Mouse (Mus musculus) heart, embryonic 11.5 days (tissue): ENCODE results near the gene Dad1. TPM values are rescaled to one million over a fixed set of nuclear protein-coding genes. Genes with fewer than 3 reads are reported as not detected.
A peak's percentile ranks its signal among the peaks of the same experiment; 100 is the strongest.

Experiments
- ATAC-seq: fragments of 200-750 bp; cut with Nextera tagmentation; replicated peaks from 2 replicates; pipeline ENCODE4 v1.8.0; 2017; ENCODE audit warnings: moderate library complexity; ENCODE audit not compliant: insufficient number of reproducible peaks, low FRiP score, low TSS enrichment
- H3K27ac ChIP-seq: fragments of 300-500 bp; sonication (generic); 2 replicates; pipeline ENCODE4 v1.5.1; 2014; ENCODE audit warnings: mild to moderate bottlenecking, low read depth, low read length
- H3K27me3 ChIP-seq: fragments of 300-500 bp; sonication (generic); 2 replicates; pipeline ENCODE4 v1.6.1; 2014; ENCODE audit warnings: mild to moderate bottlenecking, low read length, mixed read lengths; ENCODE audit not compliant: control insufficient read depth, insufficient read depth
- H3K36me3 ChIP-seq: fragments of 300-500 bp; sonication (generic); 2 replicates; pipeline ENCODE4 v1.6.1; 2014; ENCODE audit warnings: mild to moderate bottlenecking, low read length, moderate library complexity, mixed read lengths; ENCODE audit not compliant: control insufficient read depth, insufficient read depth
- H3K4me1 ChIP-seq: fragments of 300-500 bp; sonication (generic); 2 replicates; pipeline ENCODE4 v1.6.1; 2014; ENCODE audit warnings: low read length; ENCODE audit not compliant: control insufficient read depth, insufficient read depth
- H3K4me2 ChIP-seq: fragments of 300-500 bp; sonication (generic); 2 replicates; pipeline ENCODE4 v1.6.1; 2014; ENCODE audit warnings: mild to moderate bottlenecking, moderate library complexity
- H3K4me3 ChIP-seq: fragments of 300-500 bp; sonication (generic); 2 replicates; pipeline ENCODE4 v1.5.1; 2014; ENCODE audit warnings: low read depth, low read length
- H3K9ac ChIP-seq: fragments of 300-500 bp; sonication (generic); 2 replicates; pipeline ENCODE4 v1.6.1; 2014; ENCODE audit warnings: mild to moderate bottlenecking, low read depth, low read length, moderate library complexity
- H3K9me3 ChIP-seq: fragments of 300-500 bp; sonication (generic); replicated peaks from 2 replicates; pipeline ENCODE4 v1.6.1; 2016; ENCODE audit warnings: low read length; ENCODE audit not compliant: control insufficient read depth
- WGBS: fragments of 180-500 bp; shearing (Covaris S2); extraction: QIAGEN DNeasy Blood & Tissue Kit; methylation state at CpG from one replicate; pipeline ENCODE4 v1.1.7; 2014; ENCODE audit not compliant: insufficient replicate concordance; 5-methylcytosine and 5-hydroxymethylcytosine counted together
- polyA plus RNA-seq: library from polyadenylated mRNA; unstranded; fragments of >200 nt; fragmentation: Nextera tagmentation; extraction: Ambion mirVana; gene quantifications from 2 replicates; pipeline ENCODE4 v1.2.1, GENCODE M21; 2014

Gene Dad1
- polyA plus RNA-seq, 1 experiment from 2014 or later, result 395 TPM

GRCm38 (mm10) chr14:54191594-54192461, 62.1 kb downstream of the Dad1 start:
- no peak for ATAC-seq
- H3K4me1 ChIP-seq, result peaks cover 45% of the 10 kb centered on the region
- no peak overlapping the region for H3K9ac ChIP-seq
- peak overlapping the region; percentile 73 for H3K27ac ChIP-seq
- H3K4me2 ChIP-seq, result no peak overlapping the region
- WGBS, result 74% methylated on average over 18 of the region's 18 CpGs
- H3K27me3 ChIP-seq, result no peaks in the 10 kb centered on the region
- no peak overlapping the region for H3K4me3 ChIP-seq
- H3K36me3 ChIP-seq, result no peaks in the 10 kb centered on the region
- no peaks in the 10 kb centered on the region for H3K9me3 ChIP-seq

GRCm38 (mm10) chr14:54191026-54191390, 62.9 kb downstream of the Dad1 start:
- ATAC-seq, result 0 out of 2 replicates have a peak, but pooled peaks have one; percentile 5
- no peak overlapping the region for H3K9ac ChIP-seq
- H3K27me3 ChIP-seq, result no peaks in the 10 kb centered on the region

GRCm38 (mm10) chr14:54190305-54191025, 63.4 kb downstream of the Dad1 start:
- Histone ChIP-seq H3K9me3 (no peaks in the 10 kb centered on the region), H3K36me3 (no peaks in the 10 kb centered on the region), H3K4me1 (peaks cover 45% of the 10 kb centered on the region), H3K9ac (no peak overlapping the region), H3K4me3 (no peak overlapping the region), H3K27me3 (no peaks in the 10 kb centered on the region), H3K4me2 (no peak overlapping the region), H3K27ac (peak overlapping the region; percentile 73)
- ATAC-seq, result peak; percentile 58
- WGBS, result 50% methylated on average over 7 of the region's 7 CpGs

More at GRCm38 (mm10) chr14:54191026-54191390, 62.9 kb downstream of the Dad1 start:
- no peaks in the 10 kb centered on the region for H3K9me3 ChIP-seq
- peak overlapping the region; percentile 73 for H3K27ac ChIP-seq
- WGBS, result 46% methylated on average over 4 of the region's 4 CpGs
- no peaks in the 10 kb centered on the region for H3K36me3 ChIP-seq
- H3K4me2 ChIP-seq, result no peak overlapping the region
- no peak overlapping the region for H3K4me3 ChIP-seq
- peaks cover 45% of the 10 kb centered on the region for H3K4me1 ChIP-seq

GRCm38 (mm10) chr14:54189255-54189654, 64.6 kb downstream of the Dad1 start:
- Histone ChIP-seq H3K27me3 (no peaks in the 10 kb centered on the region), H3K9ac (no peak overlapping the region), H3K9me3 (no peaks in the 10 kb centered on the region), H3K4me1 (peaks cover 44% of the 10 kb centered on the region), H3K4me3 (no peak overlapping the region), H3K4me2 (no peak overlapping the region), H3K36me3 (no peaks in the 10 kb centered on the region), H3K27ac (peak overlapping the region; percentile 66; the same call in 1 of the 2 replicates)
- 0 out of 2 replicates have a peak, but pooled peaks have one; percentile 28 for ATAC-seq
- 36% methylated on average over 3 of the region's 3 CpGs for WGBS

- H3K27me3 ChIP-seq, result no peaks in the 10 kb centered on the region
- H3K27ac ChIP-seq, result no peak overlapping the region
- H3K9ac ChIP-seq, result no peak overlapping the region
- peaks cover 32% of the 10 kb centered on the region for H3K4me1 ChIP-seq
- no peak for ATAC-seq
- no peaks in the 10 kb centered on the region for H3K9me3 ChIP-seq
- H3K4me2 ChIP-seq, result no peak overlapping the region
- no peaks in the 10 kb centered on the region for H3K36me3 ChIP-seq
- WGBS, result 70% methylated on average over 6 of the region's 6 CpGs
- H3K4me3 ChIP-seq, result no peak overlapping the region
These were observed 66.7 kb downstream of the Dad1 start for GRCm38 (mm10) chr14:54187211-54187610.

Other genes with a start within 250 kb of the Dad1 start
- gene Abhd4, start 84 bp upstream of the Dad1 start, polyA plus RNA-seq, result 97.3 and 99.3 TPM in 2 replicates
- not detected in 2 replicates for gene Olfr49, start 30.8 kb upstream of the Dad1 start, polyA plus RNA-seq
- gene Oxa1l, start 106.7 kb upstream of the Dad1 start, polyA plus RNA-seq, result 61.7 and 62.5 TPM in 2 replicates
- gene Slc7a7, start 163.7 kb upstream of the Dad1 start, polyA plus RNA-seq, result 8.0 TPM in 2 replicates
- 242 and 250 TPM in 2 replicates for gene Mrpl52, start 172.8 kb upstream of the Dad1 start, polyA plus RNA-seq
- 84.3 and 90.2 TPM in 2 replicates for gene Mmp14, start 177.5 kb upstream of the Dad1 start, polyA plus RNA-seq
- 31.8 and 35.2 TPM in 2 replicates for gene Lrp10, start 210.0 kb upstream of the Dad1 start, polyA plus RNA-seq
- gene Rem2, start 222.0 kb upstream of the Dad1 start, polyA plus RNA-seq, result 2.0 TPM in 2 replicates